Mouse (Mus musculus) midbrain, embryonic 13.5 days (tissue): ENCODE results near the gene Slc2a10. TPM values are rescaled to one million over a fixed set of nuclear protein-coding genes. Genes with fewer than 3 reads are reported as not detected.
"Not testable (repeated sequence)": the region's sequence is repeated elsewhere in the genome, so short reads cannot be mapped to it uniquely, and the experiment has no call there.

Source experiments
- ATAC-seq: fragments of 200-750 bp; cut with Nextera tagmentation; 2 replicates; pipeline ENCODE4 v1.8.0; 2017; ENCODE audit warnings: mild to moderate bottlenecking, moderate TSS enrichment, moderate library complexity
- H3K27ac ChIP-seq: fragments of 300-500 bp; sonication (generic); 2 replicates; pipeline ENCODE4 v1.5.1; 2015; ENCODE audit warnings: inconsistent platforms, mild to moderate bottlenecking, moderate library complexity
- H3K27me3 ChIP-seq: fragments of 300-500 bp; sonication (generic); 2 replicates; pipeline ENCODE4 v1.6.1; 2015; ENCODE audit warnings: mild to moderate bottlenecking, inconsistent platforms
- H3K36me3 ChIP-seq: fragments of 300-500 bp; sonication (generic); 2 replicates; pipeline ENCODE4 v1.6.1; 2015; ENCODE audit warnings: mild to moderate bottlenecking, inconsistent platforms
- H3K4me1 ChIP-seq: fragments of 300-500 bp; sonication (generic); replicated peaks from 2 replicates; pipeline ENCODE4 v1.6.1; 2015; ENCODE audit warnings: inconsistent platforms
- H3K4me2 ChIP-seq: fragments of 300-500 bp; sonication (generic); replicated peaks from 2 replicates; pipeline ENCODE4 v1.6.1; 2015; ENCODE audit warnings: moderate library complexity, mild to moderate bottlenecking, inconsistent platforms
- H3K4me3 ChIP-seq: fragments of 300-500 bp; sonication (generic); replicated peaks from 2 replicates; pipeline ENCODE4 v1.5.1; 2015; ENCODE audit warnings: mild to moderate bottlenecking, inconsistent platforms
- H3K9ac ChIP-seq: fragments of 300-500 bp; sonication (generic); replicated peaks from 2 replicates; pipeline ENCODE4 v1.6.1; 2015; ENCODE audit warnings: mild to moderate bottlenecking, inconsistent platforms
- H3K9me3 ChIP-seq: fragments of 300-500 bp; sonication (generic); 2 replicates; pipeline ENCODE4 v1.6.1; 2016; ENCODE audit warnings: mild to moderate bottlenecking, inconsistent platforms
- WGBS: fragments of 180-500 bp; shearing (Covaris S2); methylation state at CpG from one replicate; pipeline ENCODE4 v1.1.7; 2015; 5-methylcytosine and 5-hydroxymethylcytosine counted together
- polyA plus RNA-seq: library from polyadenylated mRNA; unstranded; fragments of >200 nt; fragmentation: Nextera tagmentation; extraction: Ambion mirVana; gene quantifications from 2 replicates; pipeline ENCODE4 v1.2.1, GENCODE M21; 2015

The Slc2a10 gene
- polyA plus RNA-seq, 1 experiment from 2014 or later: 2.6 TPM

DNA sequence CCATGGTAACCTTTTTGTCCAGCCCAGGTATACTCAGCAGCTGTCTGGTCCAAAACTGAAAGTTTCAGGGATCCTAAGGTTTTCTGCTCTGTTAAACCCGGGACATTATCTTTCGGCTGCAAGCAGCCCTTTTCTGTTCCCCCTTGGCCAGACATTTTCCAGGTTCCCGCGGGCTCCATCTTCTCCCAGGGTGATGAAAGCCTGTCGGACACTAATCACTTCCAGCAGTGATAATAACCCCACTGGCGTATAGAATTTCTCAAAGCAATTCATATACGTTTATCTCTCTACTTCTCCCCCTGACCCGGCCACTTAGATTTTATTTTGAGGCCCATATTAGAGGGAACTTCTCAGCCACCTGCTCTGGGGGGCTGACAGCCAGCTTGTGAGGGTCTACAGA is 42.8 kb downstream of the Slc2a10 start:
- Histone ChIP-seq H3K4me3 (no peak overlapping the region), H3K4me1 (peaks cover 29% of the 10 kb centered on the region), H3K36me3 (no peaks in the 10 kb centered on the region), H3K27me3 (no peaks in the 10 kb centered on the region), H3K9me3 (no peaks in the 10 kb centered on the region), H3K9ac (no peak overlapping the region), H3K4me2 (no peak overlapping the region), H3K27ac (no peak overlapping the region)
- ATAC-seq: no peak
- WGBS: 63% methylated on average over 8 of the region's 8 CpGs

DNA sequence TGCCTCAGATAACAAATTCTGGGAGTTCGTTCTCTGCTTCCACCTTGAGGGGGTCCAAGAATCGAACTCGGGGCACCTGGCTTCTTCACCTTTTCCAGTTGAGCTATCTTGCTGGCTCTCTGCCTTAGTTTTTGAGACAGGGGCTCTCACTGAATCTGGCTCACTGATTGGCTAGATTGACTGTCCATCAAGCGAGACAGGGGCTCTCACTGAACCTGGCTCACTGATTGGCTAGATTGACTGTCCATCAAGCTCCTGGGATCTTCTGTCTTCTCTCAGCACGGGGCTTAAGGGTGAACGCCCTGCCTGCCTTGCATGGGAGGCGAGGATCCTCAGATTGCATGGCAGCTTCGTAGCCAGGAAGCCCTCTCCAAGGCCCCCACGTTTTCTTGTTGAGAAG is 43.8 kb downstream of the Slc2a10 start:
- WGBS: 64% methylated on average over 9 of the region's 9 CpGs
- Histone ChIP-seq H3K27ac (no peak overlapping the region), H3K4me3 (no peak overlapping the region), H3K4me1 (peaks cover 29% of the 10 kb centered on the region), H3K27me3 (peaks cover 2% of the 10 kb centered on the region; the same call in 1 of the 2 replicates), H3K4me2 (no peak overlapping the region), H3K9ac (no peak overlapping the region), H3K36me3 (no peaks in the 10 kb centered on the region), H3K9me3 (no peaks in the 10 kb centered on the region)
- ATAC-seq: no peak

DNA sequence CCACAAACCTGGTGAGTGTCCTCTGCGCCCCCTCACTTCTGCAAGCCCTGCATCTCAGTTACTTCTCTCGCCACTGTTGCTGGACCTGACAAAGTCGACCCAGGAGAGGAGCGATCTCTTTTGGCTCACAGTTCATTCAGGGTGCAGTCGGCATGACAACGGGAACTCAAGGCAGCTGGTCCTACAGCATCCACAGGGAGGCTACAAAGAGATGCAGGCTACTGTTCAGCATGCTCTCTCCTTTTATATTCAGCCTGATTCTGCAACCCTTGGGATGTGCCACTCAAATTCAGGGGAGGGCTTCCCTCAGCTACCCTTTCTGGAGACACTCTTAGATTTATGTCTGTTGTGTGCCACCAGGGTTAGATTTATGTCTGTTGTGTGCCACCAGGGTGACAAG is 45.0 kb downstream of the Slc2a10 start:
- H3K4me1 ChIP-seq: peaks cover 18% of the 10 kb centered on the region
- no peak overlapping the region for H3K9ac ChIP-seq
- no peak overlapping the region for H3K4me3 ChIP-seq
- WGBS: 38% methylated on average over 6 of the region's 6 CpGs
- H3K36me3 ChIP-seq: no peaks in the 10 kb centered on the region
- ATAC-seq: no peak
- no peak overlapping the region for H3K4me2 ChIP-seq
- no peak overlapping the region for H3K27ac ChIP-seq
- no peaks in the 10 kb centered on the region for H3K9me3 ChIP-seq
- peaks cover 4% of the 10 kb centered on the region; the same call in 1 of the 2 replicates for H3K27me3 ChIP-seq

DNA sequence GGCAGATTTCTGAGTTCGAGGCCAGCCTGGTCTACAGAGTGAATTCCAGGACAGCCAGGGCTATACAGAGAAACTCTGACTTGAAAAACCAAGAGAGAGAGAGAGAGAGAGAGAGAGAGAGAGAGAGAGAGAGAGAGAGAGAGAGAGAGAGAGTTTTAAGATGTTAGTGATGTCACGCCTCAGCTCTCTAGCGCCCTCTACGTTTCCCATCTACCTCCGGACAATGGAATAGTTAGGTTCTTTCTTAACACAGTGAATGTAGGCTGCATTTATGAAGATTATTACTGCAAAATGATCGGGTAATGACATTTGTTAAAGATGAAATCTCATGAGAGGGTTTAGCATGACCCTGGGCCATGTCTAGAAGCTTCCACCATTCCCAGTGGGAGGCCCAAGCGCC is 46.8 kb downstream of the Slc2a10 start:
- 79% methylated on average over 7 of the region's 7 CpGs for WGBS
- H3K9me3 ChIP-seq, ATAC-seq, H3K4me3 ChIP-seq, H3K27ac ChIP-seq, H3K9ac ChIP-seq, H3K4me1 ChIP-seq, H3K27me3 ChIP-seq, H3K4me2 ChIP-seq, H3K36me3 ChIP-seq: not testable (repeated sequence)

DNA sequence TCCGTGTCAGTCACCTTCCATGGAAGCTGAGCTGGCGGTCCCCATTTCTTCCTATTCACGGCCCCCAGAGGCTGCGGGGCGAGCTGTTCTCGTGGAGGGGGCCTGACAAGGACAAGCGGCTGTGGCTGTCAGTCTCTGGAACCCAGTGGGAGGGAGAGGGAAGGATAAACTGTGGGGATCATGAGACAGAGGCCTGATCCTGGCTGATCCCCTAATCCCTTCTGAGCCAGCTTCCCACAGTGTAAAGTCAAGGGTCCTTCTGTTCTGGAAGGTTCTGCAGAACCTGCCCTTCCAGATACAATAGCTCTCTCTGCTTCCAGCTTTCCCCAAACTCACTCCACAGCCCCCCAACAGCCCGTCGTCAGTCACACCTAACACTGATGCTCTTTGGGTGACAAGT is 50.5 kb downstream of the Slc2a10 start:
- Histone ChIP-seq H3K9me3 (no peaks in the 10 kb centered on the region), H3K4me1 (no peaks in the 10 kb centered on the region), H3K9ac (no peak overlapping the region), H3K27me3 (peaks cover 4% of the 10 kb centered on the region; the same call in 1 of the 2 replicates), H3K27ac (no peak overlapping the region), H3K4me3 (no peak overlapping the region), H3K36me3 (no peaks in the 10 kb centered on the region), H3K4me2 (no peak overlapping the region)
- WGBS: 42% methylated on average over 9 of the region's 9 CpGs
- ATAC-seq: no peak

DNA sequence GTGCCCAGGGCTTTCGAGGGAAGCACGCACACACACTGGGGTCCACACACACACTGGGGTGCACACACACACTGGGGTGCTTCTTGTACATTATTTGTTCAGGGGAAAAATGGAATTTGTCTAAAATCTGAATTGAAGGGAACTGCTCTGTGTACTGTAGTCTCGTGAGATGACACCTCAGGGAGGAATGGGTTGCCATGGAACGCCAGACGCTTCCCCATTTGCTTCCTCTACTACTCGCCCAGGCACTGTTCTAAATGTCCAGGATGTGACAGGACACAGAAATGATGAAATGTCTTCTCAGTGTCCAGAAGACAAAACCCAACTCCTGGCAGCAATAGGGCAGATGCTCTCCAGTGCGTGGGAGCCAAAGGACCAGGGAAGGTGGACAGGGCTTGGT is 53.7 kb downstream of the Slc2a10 start:
- peaks cover 8% of the 10 kb centered on the region; the same call in 1 of the 2 replicates for H3K27me3 ChIP-seq
- H3K27ac ChIP-seq: no peak overlapping the region
- no peaks in the 10 kb centered on the region for H3K9me3 ChIP-seq
- H3K9ac ChIP-seq: no peak overlapping the region
- WGBS: 91% methylated on average over 7 of the region's 7 CpGs
- H3K36me3 ChIP-seq: no peaks in the 10 kb centered on the region
- no peak for ATAC-seq
- no peak overlapping the region for H3K4me3 ChIP-seq
- H3K4me2 ChIP-seq: no peak overlapping the region
- H3K4me1 ChIP-seq: no peaks in the 10 kb centered on the region

DNA sequence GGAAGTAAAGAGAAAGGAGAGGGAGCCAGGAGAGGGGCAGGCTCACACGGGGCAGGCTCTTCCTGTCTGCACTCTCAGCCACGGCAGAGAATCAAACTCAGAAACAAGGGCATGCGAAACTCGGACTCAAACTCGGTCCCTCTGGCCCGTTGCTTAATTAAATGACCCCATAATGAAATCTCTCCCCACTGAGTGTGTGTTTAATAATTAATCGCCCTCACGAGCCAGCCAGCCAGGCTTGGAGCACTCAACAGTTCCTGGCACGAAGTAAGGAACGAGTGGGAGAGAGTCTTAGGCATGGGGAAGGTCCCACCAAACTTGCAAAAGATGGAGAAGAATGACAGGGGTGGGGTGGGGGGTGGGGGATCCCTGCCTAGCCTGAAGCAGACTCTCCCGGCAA is 55.3 kb downstream of the Slc2a10 start:
- Histone ChIP-seq H3K36me3 (no peaks in the 10 kb centered on the region), H3K4me3 (no peak overlapping the region), H3K9ac (no peak overlapping the region), H3K27me3 (peaks cover 15% of the 10 kb centered on the region; the same call in 1 of the 2 replicates), H3K4me1 (peaks cover 10% of the 10 kb centered on the region), H3K4me2 (no peak overlapping the region), H3K9me3 (no peaks in the 10 kb centered on the region), H3K27ac (no peak overlapping the region)
- 60% methylated on average over 11 of the region's 11 CpGs for WGBS
- ATAC-seq: no peak

DNA sequence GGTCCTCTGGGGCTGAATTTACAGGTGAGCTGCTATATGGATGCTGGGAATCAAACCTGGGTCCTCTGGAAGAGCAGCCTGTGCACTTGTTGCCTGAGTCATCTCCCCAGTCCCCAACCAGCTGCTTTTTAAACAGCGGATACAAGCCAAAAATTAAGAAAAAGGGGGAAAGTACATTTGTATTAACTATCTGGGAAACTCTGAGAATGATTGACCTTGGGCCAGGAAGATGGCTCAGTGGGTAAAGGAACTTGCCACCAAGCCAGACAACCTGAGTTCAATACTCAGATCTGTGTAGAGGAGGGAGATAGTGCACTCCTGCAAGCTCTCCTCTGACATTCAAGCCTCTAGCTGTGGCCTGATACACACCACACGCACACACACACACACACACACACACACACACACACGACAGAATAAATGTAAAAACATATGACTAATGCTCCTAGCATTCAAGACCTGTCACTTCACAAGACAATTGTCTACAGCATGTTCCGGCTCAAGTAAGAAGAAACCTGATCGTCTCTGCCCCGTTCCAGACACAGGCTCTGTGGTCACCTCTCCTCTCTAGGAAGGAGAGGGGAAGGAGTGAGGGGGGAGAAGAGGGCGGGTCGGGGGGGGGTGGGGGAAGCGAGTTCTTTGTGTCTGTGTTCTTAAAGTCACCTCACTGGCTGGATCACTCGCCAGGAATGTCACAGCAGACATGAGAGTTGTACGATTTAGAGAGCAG is 56.1 kb downstream of the Slc2a10 start:
- Histone ChIP-seq H3K27ac (no peak overlapping the region), H3K9me3 (no peaks in the 10 kb centered on the region), H3K9ac (no peak overlapping the region), H3K36me3 (no peaks in the 10 kb centered on the region), H3K4me2 (no peak overlapping the region), H3K27me3 (peaks cover 16% of the 10 kb centered on the region; the same call in 1 of the 2 replicates), H3K4me1 (peaks cover 18% of the 10 kb centered on the region), H3K4me3 (no peak overlapping the region)
- 30% methylated on average over 11 of the region's 11 CpGs for WGBS
- ATAC-seq: no peak

DNA sequence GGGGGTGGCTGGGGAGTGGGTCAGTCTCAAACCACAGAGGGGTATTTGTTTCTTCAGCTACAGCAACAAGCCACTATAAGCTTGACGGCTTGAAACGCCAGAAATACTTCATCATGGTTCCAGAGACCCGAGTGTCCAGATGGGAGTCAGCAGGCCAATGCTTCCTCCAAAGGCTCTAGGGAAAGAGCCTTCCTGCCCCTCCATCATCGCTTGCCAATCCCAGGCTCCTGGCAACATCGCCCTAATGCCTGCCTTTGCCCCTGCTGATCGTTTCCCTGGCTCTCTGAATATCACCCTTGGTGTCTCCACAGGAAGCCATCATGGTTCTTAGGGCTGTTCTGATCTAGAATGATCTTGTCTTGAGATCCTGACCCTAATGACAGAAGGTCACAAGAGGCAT is 58.3 kb downstream of the Slc2a10 start:
- H3K4me3 ChIP-seq: no peak overlapping the region
- H3K9ac ChIP-seq: no peak overlapping the region
- 81% methylated on average over 6 of the region's 6 CpGs for WGBS
- H3K27ac ChIP-seq: no peak overlapping the region
- H3K36me3 ChIP-seq: no peaks in the 10 kb centered on the region
- peaks cover 25% of the 10 kb centered on the region for H3K4me1 ChIP-seq
- H3K27me3 ChIP-seq: peaks cover 16% of the 10 kb centered on the region; the same call in 1 of the 2 replicates
- H3K9me3 ChIP-seq: no peaks in the 10 kb centered on the region
- H3K4me2 ChIP-seq: no peak overlapping the region
- ATAC-seq: no peak

DNA sequence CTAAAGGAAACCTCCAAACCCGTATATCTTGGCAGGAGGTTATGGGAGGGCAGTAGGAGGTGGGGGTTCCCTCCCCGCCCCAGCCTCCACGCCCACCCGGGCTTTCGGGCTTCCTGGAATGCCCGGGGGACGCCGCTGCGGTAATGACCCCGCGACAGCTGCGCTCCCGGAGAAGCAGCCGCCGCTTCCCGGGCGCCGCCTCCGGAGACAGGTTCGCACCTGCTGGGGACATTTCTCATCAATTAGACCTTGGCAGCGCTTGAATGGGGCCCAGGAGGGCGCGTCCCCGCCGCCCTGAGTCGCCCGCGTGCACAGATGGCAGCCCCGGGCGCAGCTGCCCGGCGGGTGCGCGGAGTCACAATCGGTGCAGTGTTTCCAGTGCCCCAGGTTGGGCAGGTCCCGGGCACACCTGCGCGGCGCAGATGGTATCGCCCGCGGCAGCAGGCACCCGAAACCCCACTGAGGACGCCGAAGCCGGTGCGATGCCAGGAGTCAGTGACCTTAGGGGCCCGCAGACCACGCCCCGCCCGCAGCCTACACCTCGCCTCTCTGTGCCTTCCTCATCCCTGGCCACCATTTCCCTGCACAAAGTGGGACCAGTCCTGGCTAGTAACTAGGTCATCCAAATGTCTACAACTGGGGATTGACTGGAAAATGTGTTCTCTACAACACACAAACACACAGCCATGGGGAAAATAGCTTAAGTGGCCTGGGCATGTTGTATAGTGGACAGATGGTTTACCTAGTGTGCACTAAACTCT is 59.9 kb downstream of the Slc2a10 start:
- H3K4me2 ChIP-seq: peak overlapping the region; percentile 85
- peak overlapping the region; percentile 44 for H3K4me3 ChIP-seq
- peaks cover 16% of the 10 kb centered on the region; the same call in 1 of the 2 replicates for H3K27me3 ChIP-seq
- H3K36me3 ChIP-seq: no peaks in the 10 kb centered on the region
- 2% methylated on average over 50 of the region's 52 CpGs for WGBS
- peak overlapping the region; percentile 64 for H3K9ac ChIP-seq
- H3K4me1 ChIP-seq: peaks cover 33% of the 10 kb centered on the region
- peak; percentile 81 for ATAC-seq
- H3K9me3 ChIP-seq: no peaks in the 10 kb centered on the region
- peak overlapping the region; percentile 44 for H3K27ac ChIP-seq

DNA sequence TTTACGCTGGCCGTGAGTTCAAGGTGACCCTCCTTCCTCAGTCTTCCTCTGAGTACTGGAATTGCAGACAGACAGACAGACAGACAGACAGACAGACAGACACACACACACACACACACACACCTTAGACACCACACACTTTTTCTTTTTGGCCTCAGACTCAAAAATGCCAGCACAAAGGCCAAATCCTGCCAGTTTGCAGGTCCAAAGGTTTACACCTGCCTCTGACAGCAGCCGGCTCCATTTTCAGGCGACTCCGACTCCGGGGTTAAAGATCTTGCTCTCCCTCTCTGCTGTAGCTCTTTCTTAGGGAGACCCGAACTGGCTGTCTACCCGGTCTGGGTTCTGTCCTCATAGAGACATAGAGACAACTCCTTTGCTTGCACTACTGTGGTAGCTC is 60.5 kb downstream of the Slc2a10 start:
- 56% methylated on average over 8 of the region's 8 CpGs for WGBS
- Histone ChIP-seq H3K27ac (peak overlapping the region; percentile 44), H3K36me3 (no peaks in the 10 kb centered on the region), H3K4me3 (no peak overlapping the region), H3K4me1 (peaks cover 33% of the 10 kb centered on the region), H3K9ac (no peak overlapping the region), H3K4me2 (no peak overlapping the region), H3K27me3 (peaks cover 16% of the 10 kb centered on the region; the same call in 1 of the 2 replicates), H3K9me3 (no peaks in the 10 kb centered on the region)
- ATAC-seq: no peak

DNA sequence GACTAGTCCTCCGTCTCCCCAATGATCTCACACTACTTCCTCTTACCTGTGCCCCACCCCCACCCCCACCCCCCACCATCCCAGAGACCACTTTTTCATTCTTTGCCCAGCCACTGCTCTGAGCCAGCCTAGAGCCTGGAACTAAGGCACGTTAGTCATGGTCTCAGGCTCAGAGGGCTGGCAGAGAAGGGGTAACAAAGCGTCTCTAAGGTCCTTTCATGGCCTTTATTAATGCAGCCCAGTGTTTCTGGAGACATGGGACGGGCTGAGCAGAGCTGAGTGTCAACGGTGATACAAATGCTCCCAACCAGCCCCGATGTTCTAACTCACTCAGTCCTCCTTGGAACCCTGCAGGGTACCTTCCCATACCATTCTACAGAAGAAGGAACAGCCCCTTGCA is 61.0 kb downstream of the Slc2a10 start:
- no peaks in the 10 kb centered on the region for H3K9me3 ChIP-seq
- H3K27ac ChIP-seq: peak overlapping the region; percentile 44; the same call in 1 of the 2 replicates
- H3K9ac ChIP-seq: no peak overlapping the region
- no peak overlapping the region for H3K4me2 ChIP-seq
- 23% methylated on average over 6 of the region's 6 CpGs for WGBS
- no peaks in the 10 kb centered on the region for H3K36me3 ChIP-seq
- H3K4me3 ChIP-seq: no peak overlapping the region
- peaks cover 33% of the 10 kb centered on the region for H3K4me1 ChIP-seq
- H3K27me3 ChIP-seq: peaks cover 16% of the 10 kb centered on the region; the same call in 1 of the 2 replicates
- peak; percentile 72 for ATAC-seq
